Mouse (Mus musculus) right cerebral cortex, postnatal 4 days (tissue): ENCODE measurements around the gene Pkd2l1.

Experiments used
- DNase-seq: peaks from one replicate; pipeline ENCODE4 v3.0.0-alpha.2; 2022

The Pkd2l1 gene

DNA sequence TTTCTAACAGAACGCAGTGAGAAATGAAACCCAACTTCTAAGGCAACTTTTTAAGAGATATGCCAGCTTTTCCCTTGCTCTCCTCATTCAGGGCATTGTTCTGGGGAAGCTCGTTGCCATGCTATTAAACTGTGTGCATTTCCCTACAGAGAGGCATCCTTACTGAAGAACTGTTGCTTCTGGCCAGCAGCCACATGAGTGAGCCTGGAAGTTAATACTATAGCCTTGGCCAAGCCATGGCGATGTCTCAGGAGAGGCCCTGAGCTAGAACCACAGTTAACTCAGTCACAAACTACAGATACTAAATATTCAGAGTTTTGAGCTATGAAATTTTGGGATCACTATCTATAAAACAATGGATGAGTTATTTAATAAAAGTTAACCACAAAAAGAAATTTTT lies 89.2 kb downstream of the Pkd2l1 start:
- DNase-seq = no peak

- no peak for DNase-seq
These were observed 91.4 kb downstream of the Pkd2l1 start for GRCm38 (mm10) chr19:44100840-44101239.
